Mouse (Mus musculus): Measurements from ENCODE around the gene Ttc13.

Gene Ttc13

DNA sequence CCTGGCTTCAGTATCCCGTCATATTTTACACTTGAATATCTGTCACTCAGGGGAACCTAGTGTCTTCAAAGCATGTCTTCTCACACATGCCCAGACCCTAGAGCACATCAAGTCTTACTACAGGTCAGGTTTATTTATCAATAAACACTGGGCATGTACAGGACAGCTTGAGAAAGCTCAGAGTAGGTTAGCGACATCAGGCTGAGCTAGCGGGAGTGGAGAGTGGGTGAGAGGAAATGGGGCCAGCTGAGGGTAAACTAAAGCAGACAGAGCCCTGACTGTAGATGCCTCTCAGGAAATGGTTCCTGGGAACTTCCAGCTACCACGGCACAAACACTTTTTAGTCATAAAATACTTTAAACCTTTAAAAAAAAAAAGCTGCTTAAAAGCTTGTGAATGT is 18.3 kb downstream of the Ttc13 start:
- DNase-seq (ENCODE audit: low read depth, low spot score), result peak; percentile 59

DNA sequence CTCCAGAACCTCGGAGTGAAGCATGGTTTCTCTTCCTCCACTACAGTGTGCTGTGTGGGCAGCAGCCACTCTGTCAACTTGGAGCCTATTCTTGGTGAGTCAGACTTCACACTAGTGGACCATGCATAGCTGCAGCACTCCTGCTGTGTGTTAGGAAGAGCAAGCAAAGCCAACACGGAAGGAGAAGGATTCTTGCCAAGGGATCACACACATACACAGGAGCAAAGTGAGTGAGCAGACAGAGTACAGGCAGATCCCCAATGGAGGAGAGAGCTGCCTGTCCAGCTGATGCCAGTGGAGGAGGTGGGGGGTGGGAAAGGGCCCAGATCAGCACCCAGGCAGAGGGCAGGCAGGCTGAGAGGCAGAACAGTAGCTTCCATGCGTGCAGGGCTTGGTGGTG is 19.6 kb downstream of the Ttc13 start:
- DNase-seq (ENCODE audit: low read depth, low spot score), result no peak

DNA sequence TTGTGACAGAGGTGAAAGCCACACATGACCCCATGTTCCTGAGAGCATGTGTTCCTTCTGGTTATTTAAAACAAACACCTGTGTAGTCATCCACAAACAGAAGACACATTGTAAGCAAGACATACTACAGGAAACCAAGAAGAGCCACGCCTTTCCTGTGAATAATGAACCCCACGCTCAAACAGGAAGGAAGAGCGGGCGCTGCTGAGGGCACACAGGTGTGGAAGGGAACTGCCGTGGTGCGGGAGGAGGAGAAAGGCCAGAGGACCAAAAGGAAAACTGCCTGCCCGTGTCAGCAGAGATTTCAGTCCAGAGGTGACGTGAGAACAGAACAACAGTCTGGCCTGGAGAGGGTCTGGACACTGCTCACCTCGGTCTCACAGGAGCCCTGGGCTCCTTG is 20.8 kb downstream of the Ttc13 start:
- DNase-seq (ENCODE audit: low read depth, low spot score), result peak; percentile 83

DNA sequence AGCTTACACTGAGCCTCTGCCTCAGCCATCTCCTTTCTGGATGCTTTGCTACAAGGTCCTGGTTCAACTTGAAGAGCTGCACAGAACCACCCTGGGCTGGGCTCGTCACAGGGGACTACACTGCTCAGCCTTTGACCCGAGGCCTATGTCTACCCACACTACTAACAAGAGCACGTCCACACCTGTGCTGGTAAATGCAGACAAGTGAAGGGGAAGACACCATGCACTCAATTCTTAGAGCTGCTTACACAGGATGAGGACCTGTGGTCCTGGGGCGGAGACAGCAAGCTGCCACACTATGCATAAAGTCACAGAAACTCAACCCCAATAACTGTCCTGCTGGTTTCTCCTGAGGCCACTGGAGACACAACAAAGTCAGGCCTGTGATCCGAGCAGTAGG is 21.5 kb downstream of the Ttc13 start:
- DNase-seq (ENCODE audit: low read depth, low spot score), result peak; percentile 46

DNA sequence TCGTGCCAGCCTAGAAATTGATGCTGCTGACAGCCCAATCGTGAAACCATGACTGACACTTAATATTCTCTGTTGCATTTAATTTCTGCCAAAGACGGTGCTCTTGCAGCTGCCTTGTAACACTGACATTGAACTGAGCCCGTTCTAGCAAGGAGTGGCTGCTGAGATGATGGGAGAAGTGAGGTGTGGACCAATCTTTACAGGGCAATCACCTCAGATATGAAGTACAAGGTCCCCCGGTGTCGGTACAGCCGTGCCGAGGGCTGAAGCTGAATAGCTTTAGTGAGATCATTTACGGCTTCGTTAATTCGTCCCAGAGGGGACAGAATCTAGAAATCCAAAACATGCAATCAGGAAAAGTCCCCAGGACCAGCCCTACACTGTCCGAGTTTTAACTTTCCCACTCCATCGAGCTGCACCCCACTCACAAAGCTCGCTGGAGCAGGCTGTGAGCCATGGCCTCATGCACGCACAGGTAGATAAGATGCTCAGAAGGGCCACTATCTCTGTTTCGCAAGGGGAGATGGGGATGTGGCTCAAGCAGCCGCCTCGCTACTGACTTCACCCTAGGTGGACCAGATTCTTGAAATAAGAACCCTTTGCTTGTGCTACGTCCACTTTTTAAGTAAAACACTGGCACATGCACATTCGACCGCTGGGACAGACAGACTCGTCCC is 26.2 kb downstream of the Ttc13 start:
- DNase-seq (ENCODE audit: low read depth, low spot score), result no peak

DNA sequence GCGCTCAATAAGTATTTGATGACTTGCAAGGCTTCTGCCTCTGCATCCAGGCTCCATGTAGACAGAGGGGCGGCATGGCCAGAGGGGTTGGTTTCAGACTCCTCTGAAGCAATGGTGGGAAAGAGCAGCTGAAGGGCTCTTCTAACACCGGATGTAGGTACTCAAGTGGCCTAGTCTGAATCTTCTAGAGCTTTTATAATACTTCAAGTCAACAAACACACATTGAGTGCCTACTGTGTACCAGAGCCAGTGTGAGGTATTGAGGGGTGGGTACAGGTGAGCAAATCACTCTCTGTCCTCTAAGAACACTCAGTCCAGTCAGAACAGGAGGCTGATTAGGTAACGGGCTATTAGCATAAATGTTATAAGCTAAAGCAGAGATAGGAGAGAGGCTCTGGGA is 30.1 kb downstream of the Ttc13 start:
- DNase-seq (ENCODE audit: low read depth, low spot score), result no peak

DNA sequence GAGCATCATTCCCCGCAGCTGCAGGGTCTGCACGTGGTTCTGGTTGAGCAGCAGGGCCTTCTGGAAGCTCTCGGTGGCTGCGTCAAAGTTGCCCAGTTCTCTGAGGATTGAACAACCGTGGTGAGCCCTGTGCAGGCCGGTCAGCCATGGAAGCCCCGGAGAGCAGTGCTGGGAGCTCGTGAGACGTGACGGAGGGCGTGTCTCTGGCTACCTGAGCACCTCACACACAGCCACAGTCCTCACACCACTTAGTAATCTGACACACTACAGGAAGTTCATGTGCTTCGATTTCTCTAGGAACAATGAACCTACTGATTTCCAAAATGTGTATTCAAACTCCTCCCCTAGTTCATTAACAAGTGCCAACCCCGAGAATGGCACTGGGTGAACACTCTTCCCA is 32.9 kb downstream of the Ttc13 start:
- no peak for DNase-seq (ENCODE audit: low read depth, low spot score)

DNA sequence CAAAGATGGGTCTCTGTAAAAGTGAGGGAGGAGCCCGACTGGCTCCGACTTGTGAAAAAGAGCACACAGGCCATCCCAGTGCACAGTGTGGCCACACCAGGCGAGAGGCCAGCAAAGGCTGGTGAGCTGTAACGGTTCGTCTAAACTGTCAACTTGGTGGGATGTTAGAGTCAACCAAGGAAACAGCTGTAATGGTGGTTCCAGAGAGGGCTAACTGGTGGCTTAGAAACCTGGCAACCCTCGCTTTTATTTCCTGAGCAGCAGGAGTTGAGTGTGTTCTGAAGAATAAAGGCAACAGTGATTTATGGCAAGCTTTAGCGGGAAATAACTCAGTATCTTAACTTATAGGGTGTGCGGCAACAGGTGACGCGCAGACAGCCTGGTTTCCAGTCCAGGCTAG is 39.6 kb downstream of the Ttc13 start:
- no peak for DNase-seq (ENCODE audit: low read depth, low spot score)

DNA sequence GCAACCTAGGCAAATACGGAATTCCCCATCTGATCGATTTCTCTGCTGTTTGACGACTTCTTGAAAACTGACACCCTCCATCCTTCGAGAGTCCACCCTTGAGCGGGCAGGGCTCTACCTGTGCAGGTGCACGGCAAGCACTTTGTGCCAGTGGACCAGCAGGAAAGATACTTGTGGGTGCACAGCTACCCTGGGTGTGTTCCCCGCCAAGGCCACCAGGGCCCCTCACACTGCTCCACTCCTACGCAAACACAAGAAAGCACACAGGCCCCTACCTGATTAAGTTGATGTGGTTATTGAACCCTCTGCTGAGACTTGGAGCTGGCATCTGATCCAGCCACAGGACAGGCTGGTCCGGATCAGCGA is 40.0 kb downstream of the Ttc13 start:
- peak; percentile 27 for DNase-seq (ENCODE audit: low read depth, low spot score)

DNA sequence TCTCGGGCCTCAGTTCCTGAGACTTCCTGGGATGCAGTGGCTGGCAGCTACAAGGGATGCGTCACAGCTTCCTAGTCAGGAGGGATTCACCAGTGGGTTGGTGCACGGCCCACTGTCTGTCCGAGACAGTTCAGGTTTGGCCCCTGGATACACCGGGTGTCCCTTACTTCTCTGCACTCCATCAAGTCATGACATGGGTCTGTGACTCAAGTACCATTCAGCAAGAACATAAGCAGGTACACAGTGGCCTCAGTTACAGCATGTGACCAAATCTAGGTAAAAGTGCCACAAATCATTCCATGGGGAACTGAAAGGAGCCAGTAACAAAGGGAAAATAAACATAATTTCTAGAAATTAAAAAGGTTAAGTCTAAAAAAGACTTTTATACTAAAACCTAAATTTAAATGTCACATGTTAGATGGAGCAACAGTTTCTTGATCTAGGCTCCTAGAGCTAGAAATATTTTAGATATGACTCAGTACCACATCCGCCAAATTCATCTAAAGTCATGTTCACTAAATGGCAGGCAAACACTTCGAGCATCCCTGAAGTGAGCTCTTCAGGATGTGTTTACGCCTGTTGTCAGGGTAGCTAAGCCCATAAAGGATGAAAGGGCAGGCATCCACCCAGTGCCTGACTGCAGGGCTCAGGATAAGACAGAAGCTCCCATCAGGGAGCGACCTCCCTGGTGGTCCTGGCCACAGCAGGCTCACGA is 40.5 kb downstream of the Ttc13 start:
- DNase-seq (ENCODE audit: low read depth, low spot score), result peak; percentile 13

DNA sequence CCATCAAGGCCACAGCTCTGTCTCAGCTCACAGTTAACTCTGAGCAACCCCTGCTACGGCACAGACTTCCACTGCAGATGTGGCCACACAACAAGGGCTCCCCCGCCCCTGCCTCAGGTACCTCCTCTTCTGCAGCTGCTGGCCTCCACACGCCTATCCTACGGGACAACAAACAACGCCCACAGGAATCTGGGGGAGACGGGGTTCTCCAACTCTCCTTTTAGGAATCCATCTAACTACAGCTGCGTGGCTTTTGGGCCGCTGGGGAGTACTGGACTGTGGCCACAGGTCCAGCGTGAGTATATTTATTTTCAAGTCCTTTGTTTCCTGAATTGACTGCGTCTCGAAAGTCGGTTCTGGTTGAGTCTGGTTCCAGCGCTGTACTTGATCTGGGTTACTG is 43.5 kb downstream of the Ttc13 start:
- no peak for DNase-seq (ENCODE audit: low read depth, low spot score)

DNA sequence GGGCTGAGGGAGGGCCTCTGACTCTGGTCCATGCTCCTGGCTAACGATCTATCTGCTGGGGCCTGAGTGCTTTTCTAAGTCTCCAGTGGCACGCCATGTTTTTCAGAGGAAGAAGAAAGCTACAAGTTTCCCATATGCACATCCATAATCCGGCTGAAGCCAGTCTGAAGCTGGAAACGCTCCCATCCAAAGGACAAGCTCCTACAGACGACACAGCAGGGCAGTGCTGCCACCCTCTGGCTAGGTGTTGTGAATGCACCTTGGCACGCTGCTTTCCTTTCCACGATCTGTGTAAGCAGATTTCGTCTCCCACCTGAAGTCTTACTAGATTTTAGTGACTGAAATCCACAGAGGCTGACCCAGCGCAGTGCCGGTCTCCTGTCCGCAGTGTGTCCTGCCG is 44.3 kb downstream of the Ttc13 start:
- DNase-seq (ENCODE audit: low read depth, low spot score), result peak; percentile 73

DNA sequence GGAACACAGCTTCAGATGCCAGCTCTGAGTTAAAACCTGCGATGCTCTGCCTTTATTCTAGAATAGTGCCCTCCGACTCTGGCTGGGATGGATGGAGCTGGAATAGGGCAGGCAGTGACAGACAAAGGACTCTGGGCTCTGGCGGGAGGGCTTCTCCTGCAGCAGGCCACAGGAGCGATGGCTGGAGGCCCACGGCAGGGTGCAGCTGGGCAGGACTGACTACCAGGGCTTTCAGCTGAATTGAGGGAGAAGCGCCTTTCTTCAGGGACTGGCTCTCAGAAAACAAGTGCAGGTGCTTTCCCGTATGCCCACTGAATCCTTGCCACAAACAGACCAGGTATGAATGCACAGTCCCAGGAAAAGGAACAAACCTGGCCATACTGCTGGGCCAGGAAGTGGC is 44.7 kb downstream of the Ttc13 start:
- DNase-seq (ENCODE audit: low read depth, low spot score), result no peak

DNA sequence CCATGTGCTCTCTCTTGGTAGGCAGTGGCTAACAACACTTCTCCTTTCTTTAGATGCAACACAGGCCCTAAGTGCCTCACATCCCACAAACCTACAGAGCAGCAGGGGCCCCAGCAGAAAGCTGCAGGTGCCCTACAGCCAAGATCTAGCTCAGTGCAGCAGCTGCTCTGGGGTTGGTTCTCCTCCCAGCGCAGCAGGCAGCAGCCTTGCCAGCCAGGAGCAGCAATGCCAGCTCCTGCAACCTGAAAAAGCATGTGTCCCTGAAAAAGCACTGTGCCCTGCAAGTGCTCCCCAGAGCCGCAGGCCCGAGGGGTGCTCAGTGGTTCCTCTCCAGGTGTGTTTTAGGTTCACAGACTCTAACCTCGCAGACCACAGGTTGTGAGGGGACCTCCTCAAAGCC is 45.1 kb downstream of the Ttc13 start:
- DNase-seq (ENCODE audit: low read depth, low spot score), result no peak

DNA sequence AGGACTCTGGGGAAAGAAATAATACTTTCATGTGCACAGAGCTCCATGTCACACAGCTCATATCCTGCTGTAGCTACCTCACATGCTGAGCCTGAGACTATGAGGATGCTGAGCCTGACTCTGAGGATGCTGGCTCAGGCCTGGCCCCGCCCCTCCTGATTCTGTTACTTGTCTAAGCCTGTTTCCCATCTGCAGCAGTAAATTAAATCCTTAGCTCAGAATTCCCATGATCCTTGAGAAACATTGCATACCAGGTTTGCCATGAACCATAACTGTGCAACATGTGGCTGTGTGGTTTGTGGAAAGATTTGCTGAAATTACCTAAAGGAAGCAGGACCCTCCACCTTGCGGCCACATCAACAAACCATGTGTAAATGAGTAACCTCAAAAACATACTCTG is 49.4 kb downstream of the Ttc13 start:
- DNase-seq (ENCODE audit: low read depth, low spot score), result no peak

DNA sequence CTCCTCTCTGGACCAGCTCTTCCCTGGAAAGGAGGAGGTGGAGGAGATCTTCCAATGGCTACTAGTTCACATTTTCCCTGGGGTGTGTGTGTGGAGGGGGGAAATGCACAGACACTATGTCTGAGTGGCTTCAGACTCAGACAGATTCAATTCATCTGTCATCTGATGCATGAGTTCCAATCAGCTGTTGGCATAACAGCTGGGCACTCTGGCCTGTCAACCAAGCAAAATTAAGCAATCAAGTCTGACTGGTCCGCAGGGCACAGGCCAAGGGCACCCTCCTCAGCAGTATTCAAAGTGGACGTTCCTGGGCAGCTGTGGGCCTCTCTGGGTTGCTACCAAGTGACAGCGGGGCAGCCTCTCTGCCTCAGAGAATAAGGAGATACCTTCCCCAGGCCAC is 53.0 kb downstream of the Ttc13 start:
- no peak for DNase-seq (ENCODE audit: low read depth, low spot score)

DNA sequence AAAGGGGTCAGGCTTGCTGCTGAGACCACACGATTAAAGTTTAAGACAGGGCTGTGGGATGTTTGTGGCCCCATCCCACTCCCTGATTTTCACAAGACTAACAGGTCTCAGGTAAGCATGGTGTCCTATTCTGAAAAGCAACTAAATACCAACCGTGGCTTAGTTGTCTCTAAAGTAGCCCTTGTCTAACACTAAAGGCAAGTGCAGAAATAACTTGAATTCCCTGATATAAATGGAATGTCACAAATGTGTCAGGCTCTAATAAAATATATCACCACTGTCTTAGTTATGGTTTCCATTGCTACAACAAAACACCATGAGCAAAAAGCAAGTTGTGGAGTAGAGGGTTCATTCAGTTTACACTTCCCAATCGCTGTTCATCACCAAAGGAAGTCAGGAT is 57.4 kb downstream of the Ttc13 start:
- no peak for DNase-seq (ENCODE audit: low read depth, low spot score)

DNA sequence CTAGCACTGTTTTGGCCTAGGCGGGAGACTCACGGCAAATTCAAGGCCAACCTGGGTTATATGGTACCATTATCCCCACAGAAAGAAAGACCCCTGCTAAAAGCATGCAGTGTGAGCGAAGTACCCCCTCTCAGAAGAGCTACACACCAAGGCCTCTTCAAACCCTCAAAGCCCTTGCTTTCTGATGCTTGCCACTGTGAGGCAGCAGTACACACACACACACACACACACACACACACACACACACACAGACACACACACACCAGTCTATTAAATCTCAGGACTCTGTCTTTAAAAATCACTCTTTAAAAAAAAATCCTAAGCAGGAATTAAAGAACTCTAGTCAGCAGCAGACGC is 57.9 kb downstream of the Ttc13 start:
- DNase-seq (ENCODE audit: low read depth, low spot score), result peak; percentile 25

DNA sequence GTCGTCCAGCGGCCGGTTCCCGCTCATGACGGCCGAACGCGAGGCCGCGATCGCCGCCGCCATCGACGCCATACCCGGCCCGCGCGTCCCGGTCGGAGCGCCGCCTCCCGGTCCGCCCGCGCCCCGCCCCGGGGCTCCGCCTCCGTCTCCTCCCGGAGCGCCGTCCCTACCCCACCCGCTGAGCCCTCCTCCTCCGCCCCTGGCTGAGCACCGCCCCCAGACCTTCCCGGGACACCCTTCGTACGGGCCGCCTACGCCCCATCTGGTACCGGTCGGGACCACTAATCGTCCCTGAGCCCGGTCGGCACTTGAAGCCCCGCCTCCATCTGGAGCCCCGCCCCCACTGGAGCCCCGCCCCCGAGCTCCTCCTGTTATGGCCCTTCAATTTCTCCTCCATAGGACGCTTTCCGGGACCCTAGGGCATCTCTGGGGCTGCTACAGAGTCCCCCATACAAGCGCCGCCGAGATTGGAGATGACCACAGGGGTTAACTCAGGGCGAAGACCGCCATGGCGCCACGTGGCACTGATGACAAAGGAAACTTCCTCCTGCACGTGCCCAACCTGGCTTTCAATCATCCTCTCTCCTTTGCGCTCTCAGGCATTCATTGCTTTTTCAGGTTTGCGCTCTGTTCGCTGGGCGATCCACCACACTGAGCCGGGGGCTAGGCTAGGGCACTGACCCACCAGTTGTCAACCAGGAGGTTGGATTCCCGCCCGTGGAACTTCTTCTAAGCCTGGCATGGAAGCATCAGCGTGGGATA is 58.5 kb downstream of the Ttc13 start, which contains the start of gene 2310022B05Rik:
Gene 2310022B05Rik, minus strand, starts transcription at position 258 of the 762 bp plus-strand sequence.
- peak; percentile 87 for DNase-seq (ENCODE audit: low read depth, low spot score)

DNA sequence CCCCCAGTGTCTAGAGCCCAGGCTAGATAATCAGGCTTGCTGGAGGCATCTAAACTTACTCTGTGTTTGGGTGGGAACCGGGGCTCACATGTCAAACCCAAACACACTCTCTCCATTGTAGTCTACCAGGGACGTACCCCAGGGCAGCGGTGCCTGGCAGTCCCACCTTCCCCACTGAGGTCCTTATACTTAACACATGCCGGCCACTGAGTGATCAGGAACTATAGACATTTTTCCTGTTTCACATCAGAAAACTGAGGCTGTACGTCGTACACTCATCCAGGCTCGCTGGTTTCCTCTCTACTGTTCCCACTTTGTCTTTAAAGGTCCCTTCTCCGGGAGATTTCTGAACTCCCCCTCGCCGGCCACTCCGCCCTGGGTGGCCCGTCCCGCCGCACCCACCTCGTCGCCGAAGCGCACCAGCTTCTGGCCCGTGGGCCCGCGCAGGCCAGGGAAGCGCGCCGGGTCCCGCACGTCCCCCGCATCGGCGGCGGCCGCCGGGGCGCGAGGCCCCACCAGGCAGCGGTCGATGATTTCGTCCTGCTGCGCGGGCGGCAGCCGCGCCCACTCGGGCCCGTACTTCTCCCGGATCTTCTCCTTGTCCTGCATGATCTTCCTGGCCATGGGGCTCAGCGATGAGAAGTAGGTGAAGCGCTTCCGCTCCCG is 59.2 kb downstream of the Ttc13 start:
- DNase-seq (ENCODE audit: low read depth, low spot score), result peak; percentile 26

DNA sequence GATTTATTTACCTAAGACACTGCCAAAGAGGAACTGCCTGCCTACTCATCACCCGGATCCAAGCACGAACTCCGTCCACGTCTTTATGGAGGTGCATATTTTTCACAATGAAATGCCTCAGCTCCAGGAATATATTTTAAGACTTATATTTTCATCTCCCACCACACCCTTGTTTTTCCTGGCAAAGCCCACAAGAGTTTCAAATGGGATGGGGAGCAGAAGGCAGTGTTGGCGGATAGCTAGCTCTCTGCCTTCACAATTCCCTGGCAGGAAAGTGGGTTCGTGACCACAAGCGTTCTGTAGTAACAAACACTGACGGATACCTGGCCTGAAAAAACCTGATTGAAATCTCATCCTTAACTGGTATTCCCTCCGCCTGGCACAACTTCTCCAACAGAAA is 60.0 kb downstream of the Ttc13 start:
- DNase-seq (ENCODE audit: low read depth, low spot score), result no peak

DNA sequence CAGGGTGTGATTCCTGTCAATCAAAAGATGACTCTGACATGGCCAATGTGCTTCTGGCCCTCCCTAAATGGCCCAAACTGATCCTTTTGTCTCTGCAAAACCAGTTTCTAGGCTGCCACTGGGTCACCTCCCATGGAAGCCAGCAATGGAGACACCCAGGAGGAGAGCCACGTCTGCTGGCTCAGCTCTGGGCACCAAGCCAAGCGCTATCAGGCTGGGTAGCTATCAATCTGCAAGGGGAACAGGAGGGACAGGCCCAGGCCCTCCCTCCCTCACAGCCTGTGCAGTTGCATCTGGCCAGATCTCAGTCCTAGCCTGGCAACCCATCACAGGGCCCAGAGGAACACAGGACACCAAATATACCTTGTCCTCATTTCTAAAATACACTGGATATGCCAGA is 63.4 kb downstream of the Ttc13 start:
- DNase-seq (ENCODE audit: low read depth, low spot score), result peak; percentile 15

Measured in CD4-positive, CD25-positive, alpha-beta regulatory T cell, adult 2 months (primary cell).